Mouse (Mus musculus) fat pad, adult 2 months (tissue): ENCODE results near the gene Gm20388.

Experiments
- DNase-seq: peaks from one replicate; pipeline ENCODE4 v3.0.0-alpha.2; 2011; ENCODE audit warnings: low read depth, low spot score; ENCODE audit errors: extremely low read depth

Gene Gm20388

DNA sequence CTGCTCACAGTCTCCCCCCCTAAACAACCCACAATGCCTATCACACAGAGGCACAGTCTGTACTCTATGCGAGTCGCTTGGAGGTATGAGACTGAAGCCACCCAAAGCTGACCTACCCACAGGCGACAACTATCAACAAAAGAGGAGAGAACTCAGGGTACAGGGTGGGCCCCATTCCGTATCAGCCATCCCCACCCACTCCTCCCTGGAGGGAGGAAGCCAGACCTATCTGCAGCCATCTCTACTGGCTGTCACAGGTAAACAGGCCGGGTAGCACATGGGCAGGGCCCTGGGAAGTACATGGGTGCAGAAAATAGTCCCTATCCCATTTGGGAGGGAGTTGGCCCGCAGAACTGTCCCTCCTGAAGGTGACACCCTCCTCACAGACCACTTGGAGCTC, 2614.4 kb downstream of the Gm20388 start:
- no peak for DNase-seq

DNA sequence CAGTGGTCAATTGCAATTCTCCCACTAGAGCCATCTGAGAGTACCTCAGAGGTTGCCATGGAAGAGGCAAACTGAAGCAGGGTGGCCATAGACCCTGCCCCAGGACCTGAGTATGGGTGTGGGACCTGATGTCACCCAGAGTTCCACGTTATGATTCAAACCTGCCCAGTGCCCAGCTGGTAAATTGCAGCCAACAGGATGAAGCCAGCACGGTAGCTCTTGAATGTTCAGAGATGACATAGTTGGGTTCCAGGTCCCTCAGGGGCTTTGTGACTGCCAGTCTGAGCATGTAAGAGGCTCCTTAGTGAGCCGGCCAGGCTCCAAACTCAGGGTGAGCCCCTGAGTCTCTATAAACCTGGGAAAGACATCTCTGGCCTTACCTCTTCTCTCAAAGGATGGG, 2615.4 kb downstream of the Gm20388 start:
- DNase-seq: no peak

DNA sequence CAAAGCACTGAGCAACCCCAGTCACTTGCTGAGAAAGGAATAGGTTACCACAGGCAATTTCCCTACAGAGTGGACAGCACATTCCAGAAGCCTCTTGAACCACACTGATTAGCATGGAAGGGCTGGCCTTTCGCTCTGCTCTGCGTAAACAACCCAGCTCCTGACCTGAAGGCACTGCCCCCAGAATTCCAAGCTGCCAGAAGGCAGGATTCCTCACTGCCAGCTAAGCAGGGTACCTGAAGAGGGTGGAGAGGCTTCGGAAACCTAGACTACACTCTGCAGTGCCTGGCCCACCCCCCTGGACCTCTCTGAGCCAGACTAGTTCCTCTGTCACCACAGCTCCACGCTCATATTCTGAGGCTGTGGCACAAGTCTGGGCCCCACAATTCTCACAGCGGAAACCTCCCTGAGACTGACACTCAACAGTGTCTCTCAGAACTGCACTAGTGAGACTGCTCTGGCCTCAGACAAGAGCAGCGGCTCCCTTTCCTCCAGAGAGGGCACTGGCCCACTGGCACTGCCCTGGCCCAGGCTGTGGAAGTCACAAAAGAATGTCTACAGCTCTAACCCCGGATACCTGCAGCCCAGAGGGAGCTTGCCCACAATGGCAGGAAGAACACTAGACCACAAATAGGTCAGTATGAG, 2616.0 kb downstream of the Gm20388 start:
- no peak for DNase-seq

DNA sequence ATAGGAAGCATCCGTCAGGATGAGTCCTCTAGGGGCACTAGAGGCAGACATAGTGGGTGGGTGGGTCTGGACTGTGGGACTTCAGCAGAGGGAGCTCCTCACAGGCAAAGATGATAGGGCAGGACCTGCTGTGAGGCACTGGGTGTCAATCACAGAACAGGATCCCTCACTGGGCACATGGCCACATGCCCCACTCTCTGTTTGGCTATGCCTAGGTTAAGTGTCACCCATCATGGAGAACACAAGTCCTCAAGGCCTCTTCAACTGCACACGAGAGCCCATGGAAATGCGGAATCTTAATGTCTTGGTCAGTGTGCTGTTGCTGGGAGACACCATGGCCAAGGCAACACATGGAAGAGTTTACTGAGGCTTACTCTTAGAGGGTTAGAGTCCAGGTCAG, 2617.3 kb downstream of the Gm20388 start:
- DNase-seq: no peak

- no peak for DNase-seq
Observed at GRCm38 (mm10) chr8:122529159-122529558, 2618.5 kb downstream of the Gm20388 start.

- DNase-seq: no peak
Observed at GRCm38 (mm10) chr8:122531312-122531711, 2620.7 kb downstream of the Gm20388 start.

DNA sequence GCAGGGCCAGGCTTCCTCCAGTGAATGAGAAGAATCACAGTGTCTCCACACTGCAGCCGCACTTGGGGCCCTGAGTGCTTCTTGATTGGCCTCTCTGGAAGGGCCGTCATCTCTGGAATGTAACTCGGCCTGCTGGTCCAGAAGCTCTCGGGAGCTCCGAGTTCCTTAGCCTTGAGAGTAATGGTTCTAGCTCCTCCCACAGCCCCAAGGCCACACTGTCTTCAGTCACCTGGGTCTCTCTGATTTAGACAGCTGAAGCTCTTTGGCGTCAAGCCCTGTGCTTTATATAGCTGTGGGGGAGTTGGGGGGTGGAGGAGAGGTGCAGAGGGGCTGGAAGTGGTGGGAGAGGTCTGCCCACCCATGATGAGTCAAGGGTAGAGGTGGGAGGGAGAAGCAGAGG, 2626.4 kb downstream of the Gm20388 start:
- peak; percentile 54 for DNase-seq

DNA sequence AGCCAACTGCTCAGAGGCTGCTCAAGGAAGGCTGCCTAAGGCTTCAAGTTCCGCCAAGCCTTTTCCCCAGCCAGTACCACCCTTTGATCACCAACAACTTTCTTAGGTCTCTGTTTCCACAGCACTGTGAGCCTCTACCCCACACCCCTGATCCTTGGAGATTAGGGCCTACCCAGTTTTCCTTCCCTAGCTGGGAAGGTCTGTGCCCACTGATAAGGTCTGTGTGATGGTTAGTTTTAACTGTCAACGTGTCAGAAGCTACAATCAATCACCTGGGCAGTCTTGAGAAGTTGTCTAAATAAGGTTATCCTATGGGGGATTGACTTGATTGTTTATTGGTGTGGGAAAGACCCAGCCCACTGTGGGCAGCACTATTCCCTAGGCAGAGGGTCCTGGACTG, 2627.2 kb downstream of the Gm20388 start:
- no peak for DNase-seq

- peak; percentile 63 for DNase-seq
Observed at GRCm38 (mm10) chr8:122538310-122539076, 2627.9 kb downstream of the Gm20388 start.

GRCm38 (mm10) chr8:122544138-122544537, 2633.5 kb downstream of the Gm20388 start:
- DNase-seq: no peak

DNA sequence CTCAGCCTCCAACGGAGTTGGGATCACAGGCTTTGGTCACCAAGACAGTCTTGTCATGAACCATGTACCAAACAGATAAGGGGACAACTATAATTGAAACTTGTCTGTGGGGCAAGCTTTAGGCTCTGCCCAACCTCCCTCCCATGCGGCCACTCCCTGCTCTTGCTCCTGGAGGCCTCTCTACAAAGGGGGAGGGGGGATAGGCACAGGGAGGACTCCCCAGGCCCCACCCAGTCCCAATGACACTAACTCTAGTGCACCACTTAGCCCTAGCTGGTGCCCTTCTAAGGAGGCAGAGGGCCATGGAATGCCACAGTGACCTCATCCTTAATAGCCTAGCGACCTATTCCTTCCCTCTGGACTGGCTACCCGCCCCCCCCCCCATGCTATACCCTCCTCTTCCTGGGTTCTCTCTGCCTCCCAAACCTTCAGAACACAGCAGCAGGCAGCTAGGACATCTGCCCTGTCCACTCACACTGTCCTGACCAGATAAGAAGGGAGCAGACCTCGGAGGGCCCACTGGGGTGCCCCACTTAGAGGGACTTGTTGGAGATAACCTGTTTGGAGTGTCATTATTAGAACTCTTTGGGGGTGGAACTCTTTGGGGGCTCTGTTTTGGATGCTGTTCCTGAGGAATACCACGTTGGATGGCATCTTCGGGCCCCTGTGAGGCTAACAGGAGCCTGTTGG, 2635.6 kb downstream of the Gm20388 start:
- no peak for DNase-seq

GRCm38 (mm10) chr8:122546811-122547453, 2636.3 kb downstream of the Gm20388 start:
- no peak for DNase-seq

GRCm38 (mm10) chr8:122547815-122548214, 2637.2 kb downstream of the Gm20388 start:
- DNase-seq: no peak

GRCm38 (mm10) chr8:122548331-122548730, 2637.7 kb downstream of the Gm20388 start:
- no peak for DNase-seq

DNA sequence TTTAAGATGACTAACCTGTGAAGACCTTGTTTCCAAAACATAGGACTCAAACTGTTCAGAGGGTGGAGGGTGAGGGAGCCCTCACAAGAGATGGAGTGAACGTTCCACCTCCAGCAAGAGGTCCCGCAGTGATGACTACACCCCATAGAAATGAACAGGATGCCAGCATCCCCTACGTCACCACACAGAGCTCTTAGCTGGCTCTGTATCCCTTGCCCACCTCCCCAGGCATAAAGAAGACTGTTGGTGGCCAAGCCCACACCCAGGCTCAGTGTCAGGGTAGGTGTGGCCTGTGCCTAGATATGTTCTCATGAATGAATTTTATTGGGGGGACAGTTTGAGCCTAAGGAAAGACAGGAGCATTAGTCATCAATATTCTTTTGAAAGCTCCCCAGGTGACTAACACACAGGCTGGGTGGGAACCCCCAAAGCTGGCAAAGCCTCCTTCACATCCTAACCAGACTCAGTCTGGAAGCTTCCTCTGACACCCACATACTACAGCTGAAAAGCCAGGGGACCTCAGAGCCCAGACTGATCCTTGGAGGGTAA, 2638.3 kb downstream of the Gm20388 start:
- no peak for DNase-seq

DNA sequence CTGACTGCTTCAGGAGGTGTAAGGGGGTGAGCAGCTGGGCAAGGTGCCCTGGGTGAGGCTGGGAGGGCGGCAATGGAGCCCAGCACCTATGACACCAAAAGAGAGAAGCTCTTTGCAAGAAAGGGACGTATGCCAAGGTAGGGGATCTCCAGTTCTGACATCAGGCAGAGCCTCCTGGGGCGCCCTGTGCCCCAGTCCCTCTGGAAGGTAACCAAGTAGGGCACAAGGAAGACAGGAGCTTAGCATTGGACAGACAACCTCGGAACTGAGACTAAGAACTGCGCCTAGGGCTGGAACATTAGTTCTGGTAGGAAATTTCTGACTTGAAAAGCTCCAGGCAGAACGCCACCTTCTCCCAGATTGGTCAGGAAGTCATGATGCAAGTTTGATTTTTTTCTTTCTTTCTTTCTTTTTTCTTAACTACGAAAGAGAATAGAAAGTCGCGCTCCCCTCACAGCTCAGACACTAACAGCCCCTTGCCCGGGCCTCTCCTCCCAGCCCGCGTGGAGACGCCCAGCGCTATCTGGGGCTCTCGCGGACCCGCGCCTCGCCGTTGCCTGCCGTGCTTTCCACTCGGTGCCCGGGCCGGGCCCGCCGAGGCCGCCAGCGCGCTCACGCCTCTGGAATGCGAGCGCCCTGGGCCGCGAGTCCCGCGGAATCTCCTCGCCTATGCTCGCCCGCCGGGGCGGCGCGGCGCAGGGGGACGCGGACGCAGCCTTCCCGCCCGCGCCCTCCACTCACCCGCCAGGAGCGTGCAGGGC, 2639.8 kb downstream of the Gm20388 start:
- peak; percentile 90 for DNase-seq

GRCm38 (mm10) chr8:122550995-122551264, 2640.3 kb downstream of the Gm20388 start:
- DNase-seq: no peak

- DNase-seq: no peak
Observed at GRCm38 (mm10) chr8:122551265-122552051, 2640.8 kb downstream of the Gm20388 start, which contains the start of gene Piezo1. Piezo1 (minus strand) TSS chr8:122551329.

GRCm38 (mm10) chr8:122554786-122555185, 2644.1 kb downstream of the Gm20388 start:
- DNase-seq: no peak
